Mouse (Mus musculus) brain, embryonic 14.5 days (tissue): ENCODE data around the gene Gata2.

ENCODE experiments used
- CTCF ChIP-seq: fragments of 200-500 bp; IDR thresholded peaks from 2 replicates; pipeline ENCODE4 v1.5.1; 2012; ENCODE audit warnings: inconsistent platforms, mild to moderate bottlenecking, moderate library complexity, borderline replicate concordance; ENCODE audit not compliant: insufficient read depth, insufficient read length; ENCODE audit errors: extremely low read depth
- POLR2A ChIP-seq: fragments of 200-500 bp; IDR thresholded peaks from 2 replicates; pipeline ENCODE4 v1.6.1; 2012; ENCODE audit warnings: mild to moderate bottlenecking, inconsistent platforms, borderline replicate concordance; ENCODE audit not compliant: poor library complexity, insufficient read depth, insufficient read length, severe bottlenecking; ENCODE audit errors: extremely low read depth

DNA sequence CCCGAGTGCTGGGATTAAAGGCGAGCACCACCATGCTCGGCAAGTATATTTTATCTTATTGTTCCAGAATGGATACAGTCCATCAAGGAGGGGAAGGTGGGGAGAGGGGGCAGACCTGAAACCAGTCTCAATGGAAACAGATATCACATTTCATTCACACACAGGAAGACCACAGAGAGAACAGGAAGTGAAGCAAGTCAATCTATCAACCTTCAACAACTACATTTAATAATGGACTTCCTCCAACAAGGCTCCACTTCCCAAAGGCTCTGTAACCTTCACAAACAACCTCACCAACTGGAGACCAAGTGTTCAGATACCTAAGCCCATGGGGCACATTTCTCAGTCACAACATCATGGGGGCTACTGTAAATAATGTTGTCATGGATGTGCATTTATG is 19.5 kb upstream of the Gata2 start:
- no peak for TF ChIP-seq CTCF
- no peak for TF ChIP-seq POLR2A
